Mouse (Mus musculus): ENCODE data around the gene Zfp212.

Zfp212 gene

DNA sequence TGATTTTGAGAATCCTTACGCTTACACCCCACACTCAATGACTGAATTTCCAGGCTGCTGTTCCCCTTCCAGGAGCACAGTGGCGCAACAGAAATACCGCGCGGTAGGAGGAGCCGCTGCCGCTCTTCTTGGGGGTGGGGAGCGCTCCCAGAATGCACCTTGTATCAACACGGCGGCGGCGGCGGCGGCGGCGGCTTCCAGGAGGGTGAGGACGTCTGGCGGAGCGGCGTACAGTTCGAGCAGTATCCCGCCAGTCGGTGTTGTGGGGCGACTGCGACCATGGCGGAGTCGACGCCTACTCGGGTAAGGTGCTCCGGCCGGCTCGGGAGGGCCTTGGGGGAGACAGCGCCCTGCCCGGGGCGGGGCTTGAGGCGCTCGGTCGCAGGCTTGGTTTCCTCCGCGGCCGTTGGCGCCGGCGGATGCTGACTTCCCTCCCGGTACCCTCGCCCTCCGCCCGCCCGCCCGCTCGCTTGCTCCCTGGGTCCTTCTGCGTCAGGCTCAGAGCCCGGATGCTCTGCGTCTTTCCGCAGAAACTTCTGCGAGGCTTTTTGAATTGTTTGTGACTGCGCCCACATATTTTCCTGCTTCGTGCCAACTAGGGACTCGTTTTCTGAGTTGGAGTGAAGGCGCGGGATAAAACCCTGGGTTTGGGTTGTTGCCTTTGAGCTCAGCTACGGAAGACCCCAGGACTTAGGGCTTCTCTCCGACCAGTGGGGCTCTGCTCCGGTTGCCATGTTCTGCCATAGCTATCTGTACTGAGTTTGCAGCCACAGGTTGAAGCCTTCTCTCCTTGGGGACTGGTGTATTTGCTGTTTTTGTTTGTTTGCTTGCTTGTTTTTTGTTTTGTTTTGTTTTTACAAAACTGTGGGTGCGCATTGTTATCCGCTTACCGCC lies at the start of gene Zfp212:
TSS of gene Zfp212 (plus strand) at position 30 of the 894 bp plus-strand sequence.
- peak; percentile 55 for DNase-seq (ENCODE audit: low read depth, low spot score)

DNA sequence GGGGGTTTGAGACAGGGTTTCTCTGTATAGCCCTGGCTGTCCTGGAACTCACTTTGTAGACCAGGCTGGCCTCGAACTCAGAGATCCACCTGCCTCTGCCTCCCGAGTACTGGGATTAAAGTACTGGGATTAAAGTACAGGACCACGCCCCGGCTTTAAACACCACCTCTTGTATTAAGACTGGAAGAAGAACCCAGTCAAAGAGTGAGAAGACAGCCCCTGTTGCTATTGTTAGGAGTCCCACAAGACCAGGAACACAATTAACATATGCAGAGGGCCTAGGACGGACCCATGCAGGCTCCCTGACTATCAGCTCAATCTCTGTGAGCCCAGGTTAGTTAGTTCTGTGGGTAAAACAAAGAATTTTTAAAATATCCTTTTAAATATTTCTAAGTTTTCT lies 48.0 kb upstream of the Zfp212 start:
- no peak for DNase-seq (ENCODE audit: low read depth, low spot score)

DNA sequence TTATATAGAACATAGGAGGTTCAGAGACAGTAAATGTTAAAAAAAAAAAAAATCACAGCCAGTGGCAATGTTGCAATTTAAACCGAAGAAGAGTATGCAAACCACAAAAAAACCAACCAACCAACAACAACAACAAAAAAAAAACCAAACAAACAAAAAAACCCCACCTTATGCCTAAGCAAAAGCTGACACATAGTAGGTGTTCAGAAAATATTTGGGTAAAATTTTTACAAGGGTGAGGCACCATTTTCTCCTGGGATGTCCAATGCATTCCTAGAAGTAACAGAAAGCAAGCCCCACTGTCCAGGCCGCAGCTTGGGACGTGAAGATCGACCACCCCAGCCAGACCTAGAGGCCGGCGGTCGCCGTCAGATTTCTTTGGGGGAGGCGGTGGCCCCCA lies 43.2 kb upstream of the Zfp212 start, which contains the start of gene Zfp282:
TSS of gene Zfp282 (plus strand) at position 147 of the 400 bp plus-strand sequence.
- no peak for DNase-seq (ENCODE audit: low read depth, low spot score)

DNA sequence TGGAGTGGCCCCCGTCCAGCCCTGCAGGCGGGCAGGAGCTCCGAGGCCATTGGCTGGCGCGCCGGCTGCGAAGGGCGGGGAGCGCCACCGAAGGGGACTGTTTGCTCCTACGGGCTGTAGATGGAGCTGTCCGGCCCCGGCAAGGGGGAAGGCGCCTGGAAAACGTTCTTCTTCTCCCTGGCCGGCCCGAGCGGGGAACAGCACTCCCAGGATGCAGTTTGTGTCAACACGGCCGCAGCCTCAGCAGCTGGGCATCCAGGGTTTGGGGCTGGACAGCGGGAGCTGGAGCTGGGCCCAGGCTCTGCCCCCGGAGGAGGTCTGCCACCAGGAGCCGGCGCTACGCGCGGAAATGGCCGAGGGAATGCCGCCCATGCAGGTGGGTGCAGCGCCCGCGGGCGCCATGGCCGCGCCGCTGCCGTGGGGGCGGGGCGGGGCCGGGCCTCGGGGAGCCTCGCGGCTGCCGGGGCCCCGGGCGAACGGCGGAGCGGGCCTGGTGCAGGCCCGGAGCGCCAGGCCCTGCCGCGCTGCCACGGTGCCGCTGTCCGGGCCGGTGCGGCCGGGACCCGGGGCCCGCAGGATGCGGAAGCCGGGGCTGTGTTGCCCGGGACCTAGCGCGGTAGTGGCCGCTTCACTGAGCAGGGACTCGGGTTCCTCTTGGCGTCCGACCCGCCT lies 42.7 kb upstream of the Zfp212 start:
- peak; percentile 76 for DNase-seq (ENCODE audit: low read depth, low spot score)

DNA sequence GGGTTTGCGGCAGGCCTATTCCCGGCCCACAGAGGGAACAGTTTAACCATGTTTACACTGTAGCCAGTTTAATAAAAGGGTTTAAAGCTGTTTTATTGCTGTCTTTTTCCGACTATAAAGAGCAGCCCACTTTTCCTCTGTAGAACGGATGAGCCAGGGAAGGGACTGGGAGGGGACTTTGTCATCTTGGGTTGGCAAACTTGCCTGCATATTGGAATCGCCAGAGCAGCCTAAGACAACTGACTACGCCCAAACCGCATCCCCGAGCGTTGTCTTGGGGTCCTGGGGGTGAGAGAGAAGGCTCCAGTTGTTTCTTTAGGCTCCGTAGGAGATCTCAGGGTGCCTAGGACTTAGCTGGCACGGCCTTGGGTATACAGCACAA lies 42.2 kb upstream of the Zfp212 start:
- no peak for DNase-seq (ENCODE audit: low read depth, low spot score)

DNA sequence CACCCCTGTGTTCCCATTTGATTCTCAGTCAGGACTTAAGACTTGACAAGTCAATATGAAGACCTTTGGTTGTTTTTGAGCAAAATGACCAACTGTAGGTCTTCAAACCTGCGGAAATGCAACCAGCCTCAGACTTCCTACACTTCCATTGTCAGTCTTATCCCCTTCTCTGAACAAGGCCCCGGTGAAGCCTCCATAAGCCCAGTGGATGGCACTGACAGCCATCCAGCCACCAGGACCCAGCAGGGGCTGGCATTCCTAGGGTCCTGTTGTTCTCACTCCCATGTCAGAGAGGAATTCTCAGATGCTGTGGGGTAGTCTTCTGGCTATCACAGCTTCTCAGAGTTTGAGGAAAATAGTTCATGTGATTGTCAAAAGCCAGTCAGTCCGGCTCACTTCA lies 41.7 kb upstream of the Zfp212 start:
- DNase-seq (ENCODE audit: low read depth, low spot score), result no peak

DNA sequence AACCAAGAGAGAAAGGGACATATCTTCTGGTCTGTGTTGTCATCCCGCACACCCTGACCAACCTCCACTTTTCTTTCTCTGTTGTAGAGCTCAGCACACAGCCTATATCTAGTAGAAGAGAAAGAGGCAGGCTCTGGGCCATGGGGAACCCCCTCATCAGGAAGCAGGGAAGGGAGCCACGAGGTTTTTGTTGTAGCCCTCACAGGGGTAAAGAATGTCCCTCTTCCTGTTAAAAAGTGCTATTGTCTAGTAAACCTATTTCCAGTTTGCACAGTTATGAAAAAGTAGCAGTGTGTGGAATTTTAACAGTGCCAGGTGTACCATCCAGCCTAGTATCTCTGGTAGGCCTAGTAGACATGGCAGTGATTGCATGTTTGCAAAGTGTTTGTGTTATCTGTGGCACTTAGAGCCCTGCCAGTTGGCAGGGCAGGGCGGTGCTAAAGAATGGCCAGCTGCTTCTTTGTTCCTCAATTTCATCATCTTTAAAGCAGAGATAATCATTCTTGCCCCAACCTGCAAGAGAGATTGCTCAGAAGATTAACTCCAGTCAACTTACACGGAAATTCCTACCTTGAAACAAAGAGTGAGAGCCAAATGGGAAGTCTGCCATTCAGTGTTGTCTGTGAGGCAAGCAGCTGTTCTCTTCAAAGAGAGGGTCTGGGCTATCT lies 41.1 kb upstream of the Zfp212 start:
- no peak for DNase-seq (ENCODE audit: low read depth, low spot score)

DNA sequence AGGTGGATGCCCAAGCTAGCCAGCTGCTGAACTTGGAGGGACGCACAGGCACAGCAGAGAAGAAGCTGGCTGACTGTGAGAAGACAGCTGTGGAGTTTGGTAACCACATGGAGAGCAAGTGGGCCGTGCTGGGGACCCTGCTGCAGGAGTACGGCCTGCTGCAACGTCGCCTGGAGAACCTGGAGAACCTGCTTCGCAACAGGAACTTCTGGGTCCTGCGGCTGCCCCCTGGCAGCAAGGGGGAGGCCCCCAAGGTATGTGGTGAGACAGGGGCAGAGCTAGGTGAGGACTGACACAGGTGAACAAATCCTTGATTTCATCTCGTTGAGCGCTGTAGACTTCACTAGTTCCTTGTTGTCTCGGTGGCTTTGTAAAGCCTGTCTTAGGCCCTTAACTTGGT lies 40.1 kb upstream of the Zfp212 start:
- no peak for DNase-seq (ENCODE audit: low read depth, low spot score)

DNA sequence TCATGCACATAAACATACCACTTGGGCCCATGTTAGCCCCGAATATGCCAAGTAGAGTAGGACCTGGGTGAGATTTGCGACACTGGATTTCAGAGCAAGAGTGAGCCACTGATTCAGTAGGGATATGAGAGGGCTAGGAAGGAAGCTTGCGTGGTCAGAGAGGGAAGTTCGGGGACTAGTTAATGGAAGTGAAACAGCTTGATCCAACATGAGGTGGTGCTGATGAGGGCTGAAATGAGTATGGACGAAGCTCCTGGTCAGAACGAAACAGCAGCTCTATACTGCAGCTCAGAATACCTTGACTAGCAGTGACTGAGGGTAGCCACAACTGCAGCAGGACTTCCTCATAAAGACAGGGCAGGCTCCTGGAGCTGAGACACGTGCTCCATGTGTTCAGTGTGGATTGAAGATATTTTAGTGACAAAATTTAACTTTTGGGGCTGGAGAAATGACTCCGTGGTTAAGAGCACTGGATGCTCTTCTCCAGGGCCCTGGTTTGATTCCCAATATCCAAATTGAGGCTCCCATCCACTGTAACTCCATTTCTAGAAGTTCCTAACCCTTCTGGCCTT lies 31.4 kb upstream of the Zfp212 start:
- no peak for DNase-seq (ENCODE audit: low read depth, low spot score)

DNA sequence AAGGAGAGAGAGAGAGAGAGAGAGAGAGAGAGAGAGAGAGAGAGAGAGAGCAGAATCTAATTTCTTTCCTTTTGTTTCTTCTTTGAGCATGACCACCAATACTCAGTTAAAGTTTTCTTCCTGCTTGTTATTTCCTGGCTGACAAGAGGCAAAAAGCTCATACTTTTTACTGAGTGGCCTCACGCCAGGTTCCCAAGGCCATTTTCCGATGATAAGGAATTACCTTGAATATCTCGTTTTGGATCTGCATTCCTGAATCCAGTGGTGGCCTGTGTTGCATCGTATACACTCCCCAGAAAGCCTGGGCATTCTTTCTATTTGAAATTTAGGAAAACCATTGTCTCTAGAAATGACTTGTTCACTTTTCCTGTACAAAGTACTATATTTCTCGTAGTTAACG lies 20.9 kb upstream of the Zfp212 start:
- no peak for DNase-seq (ENCODE audit: low read depth, low spot score)

DNA sequence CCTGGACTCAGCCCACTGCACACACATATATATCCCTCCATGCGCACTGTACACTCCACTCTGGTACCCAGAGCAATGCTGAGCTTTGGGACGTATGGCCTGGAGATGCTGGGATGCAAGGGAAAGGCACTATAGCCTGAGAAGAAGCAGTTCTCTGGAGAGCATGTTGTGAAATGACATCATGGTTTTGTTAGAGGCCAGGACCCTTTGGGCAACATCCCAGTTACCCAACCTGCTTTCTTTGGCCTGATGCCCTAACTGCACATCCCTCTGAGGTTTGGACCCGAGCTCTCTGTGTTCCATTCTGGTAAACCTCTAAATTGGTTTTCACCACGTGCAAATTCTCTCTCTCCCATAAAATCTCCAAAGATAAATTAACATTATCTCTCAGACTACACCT lies 16.7 kb upstream of the Zfp212 start:
- no peak for DNase-seq (ENCODE audit: low read depth, low spot score)

DNA sequence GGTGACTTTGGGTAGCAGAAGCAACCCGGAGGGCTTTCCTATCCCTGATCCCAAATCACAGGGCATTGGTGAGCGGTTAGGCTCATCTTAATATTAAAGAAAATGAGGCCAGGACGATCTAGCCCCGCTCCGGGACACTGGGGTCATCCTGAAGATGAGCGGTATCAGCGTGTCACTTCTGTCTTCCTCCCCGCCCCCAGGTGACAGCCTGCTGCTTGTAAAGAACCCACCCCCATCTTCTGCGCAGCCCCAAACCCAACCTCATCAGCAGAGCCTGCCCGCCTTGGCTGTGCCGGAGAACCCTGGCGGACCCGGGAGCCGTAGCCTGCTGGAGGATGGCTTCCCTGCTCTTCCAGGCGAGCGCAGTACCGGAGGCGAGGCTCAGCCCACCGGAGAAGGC lies 15.9 kb upstream of the Zfp212 start:
- DNase-seq (ENCODE audit: low read depth, low spot score), result peak; percentile 34

DNA sequence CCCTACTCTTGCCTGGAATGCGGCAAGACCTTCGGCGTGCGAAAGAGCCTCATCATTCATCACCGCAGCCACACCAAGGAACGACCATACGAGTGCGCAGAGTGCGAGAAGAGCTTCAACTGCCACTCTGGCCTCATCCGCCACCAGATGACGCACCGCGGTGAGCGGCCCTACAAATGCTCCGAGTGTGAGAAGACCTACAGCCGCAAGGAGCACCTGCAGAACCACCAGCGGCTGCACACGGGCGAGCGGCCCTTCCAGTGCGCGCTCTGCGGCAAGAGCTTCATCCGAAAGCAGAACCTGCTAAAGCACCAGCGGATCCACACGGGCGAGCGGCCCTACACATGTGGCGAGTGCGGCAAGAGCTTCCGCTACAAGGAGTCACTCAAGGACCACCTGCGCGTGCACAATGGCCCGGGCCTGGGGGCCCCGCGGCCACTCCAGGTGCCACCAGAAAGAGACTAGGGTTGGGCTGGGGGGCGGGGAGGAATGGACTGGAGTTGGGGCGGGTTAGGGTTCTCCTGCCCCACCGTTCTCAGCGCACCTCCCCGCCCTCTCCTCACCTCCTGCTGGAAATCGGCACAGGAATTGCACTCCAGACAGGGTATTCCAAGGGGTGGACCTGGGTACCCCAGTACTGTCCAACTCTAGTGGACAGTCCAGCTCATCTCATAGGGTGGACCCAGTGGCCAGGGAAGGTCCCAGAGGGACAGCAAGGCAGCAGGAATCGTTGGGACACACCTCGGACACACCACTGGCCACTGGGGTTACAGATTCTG lies 15.2 kb upstream of the Zfp212 start:
- DNase-seq (ENCODE audit: low read depth, low spot score), result peak; percentile 34

DNA sequence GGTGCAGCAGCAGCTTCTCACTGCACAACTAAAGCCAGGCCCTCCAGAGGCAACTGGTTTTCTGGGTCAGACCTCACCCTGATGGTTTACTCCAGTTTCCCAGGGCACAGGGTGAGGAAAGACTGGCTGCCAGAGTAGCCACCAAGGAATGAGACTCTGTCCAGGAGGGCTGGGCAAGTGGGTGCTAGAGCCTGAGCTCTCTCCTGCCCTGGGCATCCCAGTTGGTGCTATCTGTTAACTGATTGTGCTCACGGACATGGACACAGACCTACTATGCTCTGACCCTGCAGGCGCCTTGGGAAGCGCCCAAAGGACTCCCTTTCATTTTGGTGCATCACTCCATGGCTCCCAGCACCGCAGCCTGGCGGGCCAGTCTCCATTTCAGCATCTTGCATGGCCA lies 13.9 kb upstream of the Zfp212 start:
- DNase-seq (ENCODE audit: low read depth, low spot score), result no peak

DNA sequence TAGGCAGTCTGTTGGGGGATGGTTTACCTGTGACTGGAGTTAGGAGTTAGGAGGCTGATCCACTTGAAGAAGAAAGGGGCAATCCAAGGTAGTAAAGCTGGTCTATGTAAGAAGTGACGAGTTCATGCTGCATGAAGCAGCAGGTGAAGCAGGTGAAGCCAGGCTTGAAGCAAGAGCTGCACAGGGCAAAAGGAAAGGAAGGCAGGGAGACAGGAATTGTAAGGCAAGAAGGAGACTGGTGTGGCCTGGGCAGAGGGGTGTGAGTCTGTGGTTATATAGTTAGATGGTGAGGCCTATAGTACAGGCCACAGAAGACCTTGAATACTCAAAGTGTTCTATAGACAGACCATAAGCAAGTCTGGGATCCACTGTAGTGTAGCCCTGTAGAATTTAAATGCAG lies 11.3 kb upstream of the Zfp212 start:
- DNase-seq (ENCODE audit: low read depth, low spot score), result no peak

DNA sequence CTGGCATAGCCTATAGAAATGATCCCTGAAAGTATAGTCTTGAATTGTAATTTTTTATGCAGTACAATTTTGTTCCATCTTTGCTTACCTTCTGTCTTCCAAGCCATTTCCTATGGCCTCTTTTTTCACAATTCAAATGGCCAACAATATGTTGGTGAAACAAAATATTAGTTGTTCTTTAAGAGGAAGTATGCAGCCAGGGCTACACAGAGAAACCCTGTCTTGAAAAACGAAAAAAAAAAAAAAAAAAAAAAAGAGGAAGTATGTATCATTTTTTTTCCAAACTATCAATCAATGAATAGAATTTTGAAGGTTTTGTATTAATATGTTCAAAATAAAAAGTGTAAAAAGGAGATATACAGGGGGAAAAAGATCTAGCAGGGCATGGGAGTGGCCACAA lies 8.6 kb upstream of the Zfp212 start:
- no peak for DNase-seq (ENCODE audit: low read depth, low spot score)

DNA sequence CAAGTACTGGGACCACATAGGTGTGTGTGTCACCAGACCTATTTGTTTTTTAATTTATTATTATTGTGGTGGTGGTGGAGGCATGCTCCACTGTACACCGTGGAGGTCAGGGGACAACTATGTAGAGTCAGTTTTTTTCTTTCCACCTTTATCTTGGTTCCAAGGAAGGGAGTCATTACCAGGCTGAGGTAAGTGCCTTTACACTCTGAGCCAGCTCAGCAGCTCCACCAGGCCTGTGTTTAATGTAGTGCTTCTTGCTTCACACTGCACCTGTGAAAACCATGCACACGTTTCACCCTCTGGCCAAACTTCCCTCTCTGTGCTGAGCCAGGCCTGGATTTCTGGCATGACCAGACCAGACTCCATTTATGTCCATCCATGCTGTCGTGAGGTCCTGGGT lies 7.3 kb upstream of the Zfp212 start:
- no peak for DNase-seq (ENCODE audit: low read depth, low spot score)

DNA sequence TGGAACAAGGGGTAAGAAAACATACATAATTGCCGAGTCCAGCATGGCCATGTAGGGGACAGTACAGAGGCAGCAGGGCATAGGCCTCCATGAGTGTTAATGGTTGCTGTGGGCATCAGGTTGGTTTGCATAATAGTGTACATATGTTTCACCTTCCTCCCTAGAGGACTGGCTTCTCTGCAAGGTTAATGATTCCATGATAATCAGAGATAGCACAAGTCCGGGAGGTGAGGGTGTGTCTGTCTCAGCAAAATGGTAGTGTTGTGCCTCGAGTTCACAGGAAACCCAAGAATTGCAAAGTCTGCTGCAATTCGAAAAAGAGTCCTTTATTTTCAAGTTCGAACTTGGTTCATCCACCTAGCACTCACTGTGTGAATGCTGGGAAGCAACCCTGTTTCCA lies 3.2 kb upstream of the Zfp212 start:
- DNase-seq (ENCODE audit: low read depth, low spot score), result no peak

DNA sequence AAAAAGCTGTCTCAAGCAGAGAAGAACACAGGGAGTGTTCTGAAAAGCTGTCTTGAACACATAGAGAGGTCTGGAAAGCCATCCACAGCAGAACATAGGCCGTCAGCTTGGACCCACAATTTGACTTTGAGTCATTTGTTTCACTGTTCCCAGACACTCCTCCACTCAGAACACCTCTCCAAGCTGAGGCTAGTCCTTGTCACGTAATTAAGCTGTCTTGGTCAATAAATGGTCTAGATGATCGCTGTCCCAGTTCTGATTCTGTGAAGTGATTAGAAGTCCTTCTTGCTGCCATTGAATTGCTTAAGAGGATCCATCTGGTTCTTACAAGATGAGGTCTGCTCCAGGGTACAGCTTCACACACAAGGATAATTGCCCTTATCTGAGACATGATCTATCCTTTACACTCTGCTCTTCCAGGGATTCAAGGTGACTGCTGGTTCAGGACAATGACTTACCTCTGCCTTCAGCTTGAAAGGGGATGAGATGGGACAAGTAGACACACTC lies 1.5 kb upstream of the Zfp212 start:
- no peak for DNase-seq (ENCODE audit: low read depth, low spot score)

DNA sequence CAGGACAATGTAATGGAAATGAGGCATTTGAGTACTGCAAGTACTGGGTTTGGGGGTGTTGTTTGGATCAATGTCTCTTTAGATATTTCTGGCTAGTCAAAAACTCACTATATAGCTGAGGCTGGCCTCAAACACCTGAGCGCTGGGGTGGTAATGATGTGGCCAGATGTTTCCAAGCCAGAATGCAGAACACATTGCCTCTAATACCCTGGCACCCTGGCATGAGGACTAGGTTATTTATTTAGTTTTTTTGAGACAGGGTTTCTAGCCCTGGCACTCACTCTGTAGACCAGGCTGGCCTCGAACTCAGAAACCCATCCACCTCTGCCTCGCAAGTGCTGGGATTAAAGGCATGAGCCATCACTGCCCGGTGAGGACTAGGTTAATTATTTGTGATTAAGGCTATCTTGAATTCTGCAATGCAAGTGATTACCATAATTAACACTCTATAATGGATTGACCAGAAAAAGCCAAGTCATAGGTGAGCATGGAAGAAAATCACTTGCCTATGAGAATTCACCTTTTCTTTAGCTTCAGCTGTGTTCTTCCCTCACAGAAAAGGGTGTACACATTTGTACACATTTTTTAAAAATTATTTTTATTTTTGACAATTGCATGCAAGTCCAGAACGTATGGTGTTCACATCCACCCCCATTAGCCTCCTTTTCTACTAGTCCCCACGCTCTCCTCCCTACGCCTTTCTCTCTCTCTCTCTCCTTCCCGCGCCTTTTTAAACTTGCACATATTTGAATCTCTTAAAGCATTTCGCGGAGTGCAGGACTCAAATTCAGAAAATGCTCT lies 430 bp upstream of the Zfp212 start:
- DNase-seq (ENCODE audit: low read depth, low spot score), result no peak
